Mouse (Mus musculus) adrenal gland, adult 2 months (tissue): ENCODE measurements around the gene Arel1. TPM values are rescaled to one million over a fixed set of nuclear protein-coding genes. Genes with fewer than 3 reads are reported as not detected.

Experiments
- DNase-seq: peaks from one replicate; pipeline ENCODE4 v3.0.0; 2021
- long read RNA-seq: library from polyadenylated mRNA; stranded (forward); transcript quantifications from one replicate; pipeline ENCODE4 v2.0.0, GENCODE M21; 2021
- polyA plus RNA-seq: library from polyadenylated mRNA; depleted of rRNA; stranded (reverse); fragments of >200 nt; gene quantifications from 2 replicates; pipeline ENCODE4 v1.2.3, GENCODE M21; 2012; rRNA removed
- total RNA-seq, 2 experiments: library from RNA; stranded (reverse); gene quantifications; 2 replicates each; pipeline ENCODE4 v1.2.3; 2021

Arel1 gene
- 10 to 100 TPM; 29.6 to 33.5 TPM for total RNA-seq
- polyA plus RNA-seq = 19.1 and 20.2 TPM in 2 replicates
- long read RNA-seq, partial matches to known transcripts = 4 of 8 reads
- long read RNA-seq, other reads (novel, unspliced or antisense) = 4 of 8 reads

DNA sequence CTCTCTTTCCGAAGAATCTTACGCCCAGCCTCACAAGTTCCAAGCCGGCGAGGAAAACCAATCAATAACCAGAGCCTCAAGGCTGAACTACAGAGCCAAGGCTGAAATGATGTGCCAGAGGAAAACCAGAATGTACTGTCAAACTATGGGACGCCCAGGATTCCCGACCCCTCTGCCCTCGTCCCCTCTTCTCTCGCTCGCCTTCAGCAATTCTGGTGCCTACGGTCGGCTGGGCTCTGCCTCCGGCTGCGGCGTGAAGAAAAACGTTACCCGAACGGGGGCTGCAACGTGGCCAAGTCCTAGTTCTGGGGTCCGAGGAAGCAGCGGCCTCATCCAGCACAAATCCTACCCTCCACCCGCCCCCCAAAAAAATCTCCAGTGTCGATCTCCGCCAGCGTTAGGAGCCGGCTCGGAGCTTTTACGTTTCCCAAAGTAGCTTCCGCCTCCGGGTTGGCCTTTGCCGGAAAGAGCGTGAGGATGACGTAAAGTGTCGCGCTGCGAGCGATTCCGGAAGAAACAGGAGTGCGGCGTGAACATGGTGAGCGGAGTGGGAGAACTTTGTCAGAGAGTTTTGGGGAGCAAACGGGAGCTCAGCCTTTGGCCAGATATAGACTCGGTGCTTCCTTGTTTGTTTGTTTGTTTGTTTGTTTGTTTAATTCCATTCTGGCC lies at the start of gene Arel1, which contains the start of gene Fcf1:
Gene Arel1, minus strand, starts transcription at position 473 of the 669 bp plus-strand sequence.
Gene Fcf1, plus strand, starts transcription at position 470 of the 669 bp plus-strand sequence.
- peak; percentile 91 for DNase-seq

DNA sequence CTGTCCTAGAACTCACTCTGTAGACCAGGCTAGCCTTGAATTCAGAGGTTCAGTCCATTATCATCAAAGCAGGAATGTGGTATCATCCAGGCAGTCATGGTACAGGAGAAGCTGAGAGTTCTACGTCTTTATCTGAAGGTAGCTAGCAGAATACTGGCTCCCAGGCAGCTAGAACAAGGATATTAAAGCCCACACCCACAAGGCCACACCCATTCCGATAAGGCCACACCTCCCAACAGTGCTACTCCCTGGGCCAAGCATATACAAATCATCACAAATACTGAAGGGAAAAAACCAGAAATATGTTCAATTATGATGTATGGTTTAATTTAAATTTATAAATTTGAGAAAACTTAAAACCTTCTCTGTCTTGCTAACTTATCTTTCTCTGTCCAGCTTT lies 41.5 kb upstream of the Arel1 start:
- DNase-seq = no peak

DNA sequence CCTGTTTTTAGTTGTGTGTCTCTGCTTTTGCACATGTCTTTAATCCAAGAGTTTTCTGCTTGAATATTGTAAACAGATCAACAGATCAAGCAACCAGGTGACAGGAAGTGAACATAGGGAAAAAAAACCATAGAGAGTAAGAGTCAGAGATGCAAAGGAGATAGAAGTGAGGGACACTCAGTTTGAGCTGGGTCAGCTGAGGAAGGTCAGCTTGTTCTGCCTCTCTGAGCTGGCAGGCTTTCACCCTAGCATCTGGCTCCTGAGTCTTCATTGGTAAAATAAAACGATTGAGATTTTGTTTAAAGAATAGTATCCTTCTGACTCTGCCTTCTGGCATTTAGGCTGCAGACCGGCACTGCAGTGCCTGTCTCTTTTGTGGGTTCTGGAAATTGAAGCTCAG lies 39.8 kb upstream of the Arel1 start:
- DNase-seq = peak; percentile 27

DNA sequence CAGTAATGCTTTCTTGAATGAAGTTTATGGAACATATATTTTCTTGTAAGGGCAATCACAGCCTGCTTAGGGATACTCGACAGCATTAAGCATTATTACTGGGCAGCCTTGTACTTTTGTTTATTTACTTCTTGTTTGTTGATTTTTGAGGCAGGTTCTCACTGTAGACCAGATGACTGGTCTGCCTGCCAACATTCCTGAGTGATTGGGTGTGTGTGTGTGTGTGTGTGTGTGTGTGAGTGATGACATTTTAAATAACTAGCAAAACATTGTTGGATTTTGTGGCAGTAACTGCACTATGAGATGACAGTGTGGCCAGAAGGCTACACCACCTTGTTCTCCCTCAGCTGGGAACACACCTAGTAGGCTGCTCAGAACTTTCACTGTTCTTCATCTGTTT lies 39.1 kb upstream of the Arel1 start:
- DNase-seq = peak; percentile 17

DNA sequence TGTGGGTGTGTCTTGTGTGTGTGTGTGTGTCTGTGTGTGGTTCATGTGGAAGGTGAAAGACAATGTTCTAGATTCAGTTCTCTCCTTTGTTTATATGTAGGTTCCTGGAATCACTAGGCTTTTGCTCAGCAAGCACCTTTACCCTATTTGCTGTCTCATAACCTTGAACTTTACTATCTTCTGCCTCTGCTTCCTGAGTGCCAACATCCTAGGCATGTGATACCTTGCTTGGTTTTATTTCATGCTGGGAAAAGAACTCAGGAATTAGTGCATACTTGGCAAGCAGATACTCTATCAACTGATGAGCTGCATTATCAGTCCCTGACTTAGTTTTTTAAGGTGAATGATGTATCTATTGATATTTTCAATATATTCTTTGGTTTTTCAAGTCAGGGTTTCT lies 36.3 kb upstream of the Arel1 start:
- DNase-seq = no peak

DNA sequence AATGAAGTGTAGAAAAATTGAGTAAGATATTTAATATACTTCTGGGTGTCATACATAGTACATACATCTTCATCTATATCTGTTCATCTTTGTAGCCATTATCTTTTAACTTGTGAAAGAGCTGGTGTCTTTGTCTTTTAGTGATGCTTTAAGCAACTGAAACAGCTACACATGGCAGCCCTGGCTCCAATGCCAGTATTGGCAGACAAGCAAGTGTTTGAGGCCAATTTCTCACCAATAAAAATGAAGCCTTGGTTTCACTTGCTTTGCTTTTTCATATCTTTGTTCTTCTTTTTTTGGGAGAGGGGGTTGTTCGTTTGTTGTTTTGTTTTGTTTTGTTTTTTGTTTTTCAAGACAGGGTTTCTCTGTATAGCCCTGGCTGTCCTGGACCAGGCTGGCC lies 35.5 kb upstream of the Arel1 start:
- no peak for DNase-seq

DNA sequence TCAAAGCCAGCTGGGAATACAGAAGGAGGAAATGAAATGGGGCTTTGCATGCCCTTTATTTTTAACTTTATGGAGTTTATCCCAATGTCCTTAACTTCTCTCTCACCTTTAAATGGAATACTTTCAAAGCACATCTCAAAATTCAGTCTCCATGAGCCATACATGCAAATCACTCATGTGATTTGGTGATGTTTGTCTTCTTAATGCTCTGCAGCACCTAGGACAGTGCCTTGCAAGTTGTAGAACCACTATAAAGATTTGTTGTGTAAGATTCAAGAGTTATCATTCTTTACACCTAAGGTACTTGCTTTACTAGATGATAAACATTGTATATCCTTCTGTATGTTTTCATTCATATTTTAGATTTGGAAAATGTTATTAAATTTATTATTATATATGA lies 28.4 kb upstream of the Arel1 start:
- no peak for DNase-seq

DNA sequence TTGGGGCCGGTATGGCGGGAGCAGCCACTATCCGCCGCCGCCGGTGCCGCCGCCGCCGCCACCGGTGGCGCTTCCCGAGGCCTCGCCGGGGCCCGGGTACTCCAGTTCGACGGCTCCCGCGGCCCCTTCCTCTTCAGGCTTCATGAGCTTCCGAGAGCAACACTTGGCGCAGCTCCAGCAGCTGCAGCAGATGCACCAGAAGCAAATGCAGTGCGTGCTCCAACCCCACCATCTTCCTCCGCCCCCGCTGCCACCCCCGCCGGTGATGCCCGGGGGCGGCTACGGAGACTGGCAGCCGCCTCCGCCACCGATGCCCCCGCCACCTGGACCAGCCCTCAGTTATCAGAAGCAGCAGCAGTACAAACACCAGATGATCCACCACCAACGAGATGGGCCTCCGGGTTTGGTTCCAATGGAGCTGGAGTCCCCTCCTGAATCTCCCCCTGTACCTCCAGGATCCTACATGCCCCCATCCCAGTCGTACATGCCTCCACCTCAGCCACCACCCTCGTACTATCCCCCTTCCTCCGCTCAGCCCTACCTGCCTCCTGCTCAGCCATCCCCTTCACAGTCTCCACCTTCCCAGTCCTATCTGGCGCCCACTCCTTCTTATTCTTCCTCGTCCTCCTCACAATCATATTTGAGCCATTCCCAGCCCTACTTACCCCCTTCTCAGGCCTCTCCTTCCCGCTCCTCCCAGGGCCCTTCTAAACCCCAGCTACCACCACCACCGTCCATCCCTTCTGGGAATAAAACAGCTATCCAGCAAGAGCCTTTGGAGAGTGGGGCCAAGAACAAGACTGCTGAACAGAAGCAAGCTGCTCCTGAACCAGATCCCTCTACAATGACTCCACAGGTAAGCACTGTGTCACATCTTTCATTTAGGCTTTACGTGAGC lies 26.1 kb upstream of the Arel1 start:
- DNase-seq = no peak

DNA sequence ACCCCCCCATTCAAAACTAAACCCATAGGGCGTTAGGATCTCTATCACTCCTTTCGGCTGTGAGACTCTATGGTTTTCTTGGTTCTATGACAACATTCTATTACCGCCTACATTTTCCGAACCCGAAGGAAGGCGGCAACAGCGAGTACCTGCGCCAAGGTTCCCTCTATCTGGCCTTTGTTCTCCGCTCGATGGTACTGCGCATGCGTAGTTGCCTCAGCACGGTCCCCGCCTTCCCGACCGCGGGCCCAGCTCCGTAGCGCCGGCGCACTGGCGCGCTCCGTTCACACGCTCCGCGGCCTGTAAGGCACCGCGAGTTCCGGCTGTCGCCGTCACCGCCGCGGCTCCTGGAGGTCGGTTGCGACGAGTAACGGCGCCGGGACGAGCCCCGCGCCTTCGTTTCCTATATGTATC lies 25.4 kb upstream of the Arel1 start, which contains the start of gene Ylpm1:
Gene Ylpm1, plus strand, starts transcription at position 239 of the 414 bp plus-strand sequence.
- DNase-seq = peak; percentile 97

DNA sequence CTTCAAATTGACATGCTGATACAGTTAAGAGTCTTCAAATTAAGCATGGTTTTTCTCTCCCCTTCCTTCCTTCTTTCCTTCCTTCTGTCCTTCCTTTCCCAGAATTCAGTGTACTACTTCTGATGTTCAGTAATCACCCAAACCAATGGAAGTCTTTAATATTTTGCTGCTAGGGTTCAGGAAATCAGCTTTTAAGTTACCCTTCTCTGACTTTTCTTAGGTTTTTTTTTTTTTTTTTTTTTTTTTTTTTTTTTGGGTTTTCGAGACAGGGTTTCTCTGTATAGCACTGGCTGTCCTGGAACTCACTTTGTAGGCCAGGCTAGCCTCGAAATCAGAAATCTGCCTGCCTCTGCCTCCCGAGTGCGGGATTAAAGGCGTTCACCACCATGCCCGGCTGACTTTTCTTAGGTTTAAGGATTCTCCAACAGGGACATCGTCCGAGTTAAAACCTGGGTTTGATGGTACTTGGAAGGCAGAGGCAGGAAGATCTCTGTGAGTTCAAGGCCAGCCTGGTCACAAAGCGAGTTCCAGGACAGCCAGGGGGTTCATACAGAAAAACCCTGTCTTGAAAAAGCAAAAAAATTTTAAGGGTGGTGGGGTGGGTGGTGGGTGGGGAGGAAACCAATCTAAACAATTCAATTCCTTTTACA lies 24.5 kb upstream of the Arel1 start:
- no peak for DNase-seq

DNA sequence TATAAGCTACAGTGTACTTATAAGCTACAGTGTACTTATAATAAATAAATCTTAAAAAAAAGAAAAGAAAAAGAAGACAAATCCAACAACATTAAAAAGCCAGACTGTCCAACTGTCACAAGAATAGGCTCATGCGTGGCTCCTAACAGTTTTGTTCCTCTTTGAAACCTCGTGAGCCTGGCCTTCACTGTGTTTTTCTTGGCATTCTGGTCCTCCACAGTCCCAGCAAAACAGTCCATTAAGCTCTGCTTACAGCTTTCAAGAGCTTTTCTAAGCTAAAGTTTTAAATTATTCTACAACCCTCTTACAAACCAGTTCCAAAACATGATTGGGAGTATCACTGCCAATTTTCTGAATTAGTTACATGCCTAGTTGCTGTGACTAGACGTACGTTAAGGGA lies 18.8 kb upstream of the Arel1 start:
- DNase-seq = peak; percentile 53

DNA sequence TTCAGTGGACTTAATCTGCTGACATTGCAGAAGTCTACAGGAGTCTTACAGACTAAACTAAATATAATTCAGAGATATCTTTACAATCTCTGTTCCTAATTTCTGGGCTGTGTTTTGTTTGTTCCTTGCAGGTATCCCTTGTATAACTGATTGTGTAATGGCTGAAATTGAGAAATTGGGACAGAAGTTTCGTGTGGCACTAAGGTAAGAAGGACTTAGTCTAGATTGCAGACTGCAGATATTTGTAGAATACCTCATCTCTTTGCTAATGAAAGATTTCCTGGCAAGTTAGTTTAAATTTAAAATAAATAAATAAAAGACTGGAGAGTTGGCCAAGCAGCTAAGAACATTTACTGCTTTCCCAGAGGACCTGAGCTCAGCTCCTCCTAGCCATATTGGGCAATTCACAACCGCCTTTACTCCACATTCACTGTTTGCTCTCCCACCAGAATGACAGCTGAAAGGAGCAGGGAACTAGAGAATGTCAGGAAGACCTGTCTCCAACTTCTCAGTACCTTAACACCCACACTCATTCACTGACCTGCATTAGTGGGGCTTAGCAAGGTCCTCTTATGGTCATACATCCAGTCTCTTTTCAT lies 8.7 kb upstream of the Arel1 start:
- DNase-seq = no peak

DNA sequence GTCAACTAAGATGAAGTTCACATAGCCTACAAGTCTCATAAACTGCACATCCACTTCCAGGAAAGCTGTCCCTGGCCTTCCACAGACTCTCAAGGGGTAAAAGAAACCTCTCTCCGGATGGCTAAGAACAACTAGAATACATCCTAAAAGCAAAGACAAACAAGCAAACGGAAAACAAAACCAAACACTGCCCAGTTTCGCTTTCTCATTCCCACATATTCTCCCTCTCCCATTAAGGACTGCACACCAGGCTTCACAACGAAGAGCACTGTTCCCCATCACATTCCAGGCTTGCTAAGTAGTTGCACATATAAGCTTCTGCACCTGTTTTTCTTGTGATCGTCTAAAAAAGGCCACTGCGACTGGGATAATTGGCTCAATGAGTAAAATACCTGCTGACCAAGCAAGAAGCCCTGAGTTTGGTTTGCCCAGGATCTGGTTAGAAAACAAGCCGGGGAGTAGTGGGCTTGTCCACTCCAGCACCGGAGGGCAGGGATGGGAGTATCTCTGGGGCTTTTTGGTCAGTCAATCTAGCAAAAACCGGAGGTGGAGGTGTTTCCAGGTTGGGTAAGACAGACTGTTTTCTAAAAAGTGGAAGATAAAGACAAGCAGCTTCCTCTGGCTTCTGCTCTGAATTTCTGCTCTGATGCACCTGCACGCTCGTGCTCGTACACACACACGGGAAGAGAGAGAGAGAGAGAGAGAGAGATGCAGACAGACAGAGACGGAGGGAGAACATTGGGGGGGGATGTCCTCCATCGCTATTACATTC lies 858 bp downstream of the Arel1 start:
- DNase-seq = no peak

DNA sequence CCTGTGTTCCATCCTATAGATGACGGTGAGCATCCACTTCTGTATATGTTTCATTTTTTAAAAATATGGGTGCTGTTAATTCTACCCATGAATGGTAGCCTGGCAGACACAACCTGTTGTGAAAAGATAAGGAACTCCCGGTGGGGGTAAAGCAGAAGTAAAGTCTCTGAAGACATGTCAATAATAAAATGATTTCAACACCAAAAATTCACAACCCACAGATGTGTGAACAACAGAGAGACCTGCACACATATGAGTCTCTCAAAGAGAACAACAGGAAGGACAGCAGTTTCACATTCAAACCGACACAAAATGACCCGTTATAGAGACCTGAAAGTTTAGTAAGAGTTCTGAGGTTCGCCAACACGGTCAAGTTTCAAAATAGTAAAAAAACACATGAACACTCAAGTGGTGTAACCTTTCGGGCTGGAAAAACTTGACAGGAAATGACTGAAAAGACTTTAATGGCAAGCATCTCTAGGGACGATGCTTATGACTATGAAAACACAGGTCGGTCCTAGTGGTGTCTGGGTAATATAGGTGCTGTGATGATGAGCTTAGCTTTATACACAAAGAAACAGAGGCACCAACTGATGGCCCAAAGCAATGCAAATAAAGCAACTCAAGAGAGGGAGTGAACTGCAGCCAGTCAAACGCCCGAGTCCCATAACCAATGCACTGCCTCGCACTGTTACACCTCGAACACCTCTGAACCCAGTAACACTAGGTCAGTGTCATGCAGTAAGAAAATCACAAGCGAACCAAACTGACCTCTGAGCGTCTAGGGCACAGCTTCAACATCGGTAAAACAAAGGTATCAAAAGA lies 1.7 kb downstream of the Arel1 start:
- no peak for DNase-seq

DNA sequence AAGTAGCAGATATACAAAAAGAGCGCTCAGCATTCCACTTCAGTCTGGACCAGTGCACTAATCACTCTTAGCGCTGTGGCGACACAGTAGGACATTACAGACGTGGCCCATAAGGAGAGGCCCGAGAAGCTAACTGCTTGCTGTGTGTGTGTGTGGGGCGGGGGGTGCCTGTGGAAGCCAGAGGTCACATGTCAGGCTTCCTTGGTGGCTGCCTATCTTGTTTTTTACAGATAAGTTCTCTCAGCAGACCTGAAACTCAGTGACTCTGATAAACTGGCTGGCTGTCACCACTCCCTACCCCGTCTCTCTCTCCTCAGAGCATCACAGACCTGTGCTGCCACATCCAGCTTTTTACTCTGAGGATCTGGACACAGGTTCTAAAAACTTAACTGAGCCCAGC lies 8.1 kb downstream of the Arel1 start:
- DNase-seq = no peak

DNA sequence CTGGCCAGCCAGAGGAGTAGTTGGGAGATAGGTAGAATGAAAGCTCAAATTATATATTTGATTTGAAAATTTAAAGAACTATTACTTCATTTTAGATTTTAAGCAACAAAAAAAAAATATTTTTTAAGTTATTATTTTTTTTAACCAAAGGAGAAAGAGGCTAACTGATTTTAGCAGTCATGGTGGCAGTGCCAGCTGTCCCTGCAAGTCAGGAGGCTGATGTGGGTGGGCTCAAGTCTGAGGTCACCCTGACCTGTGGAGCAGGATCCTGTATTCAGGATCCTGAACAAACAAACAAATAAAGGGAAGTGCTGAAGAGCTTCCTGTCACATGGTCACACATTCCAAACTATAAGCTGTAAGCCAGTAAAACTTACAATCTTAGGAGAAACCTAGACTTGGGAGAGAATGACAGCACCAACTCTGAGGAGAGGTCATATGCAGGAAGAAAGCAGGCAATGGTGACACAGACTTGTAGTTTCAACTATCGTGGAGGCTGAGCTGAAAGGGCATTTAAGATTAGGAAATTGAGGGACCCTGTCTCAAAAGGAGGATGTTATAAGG lies 11.8 kb downstream of the Arel1 start:
- no peak for DNase-seq

DNA sequence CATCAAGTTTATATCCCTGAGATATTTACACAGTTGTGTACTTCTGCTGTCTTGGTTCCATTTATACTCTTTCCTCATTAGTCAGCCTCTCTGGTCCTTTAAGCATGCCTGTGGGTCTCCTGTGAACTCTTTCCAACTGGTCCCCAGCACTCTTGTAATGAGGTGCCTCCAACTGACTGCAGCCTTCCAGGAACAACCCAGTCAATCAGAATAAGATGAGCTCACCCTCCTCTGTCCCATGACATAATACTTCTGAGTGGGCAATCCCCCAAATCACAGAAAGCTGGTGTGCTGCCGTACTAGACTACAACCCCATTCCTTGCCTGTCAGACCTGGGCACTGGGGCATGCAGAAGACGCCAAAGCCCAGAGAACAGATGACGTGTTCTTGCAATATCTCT lies 14.4 kb downstream of the Arel1 start:
- no peak for DNase-seq

DNA sequence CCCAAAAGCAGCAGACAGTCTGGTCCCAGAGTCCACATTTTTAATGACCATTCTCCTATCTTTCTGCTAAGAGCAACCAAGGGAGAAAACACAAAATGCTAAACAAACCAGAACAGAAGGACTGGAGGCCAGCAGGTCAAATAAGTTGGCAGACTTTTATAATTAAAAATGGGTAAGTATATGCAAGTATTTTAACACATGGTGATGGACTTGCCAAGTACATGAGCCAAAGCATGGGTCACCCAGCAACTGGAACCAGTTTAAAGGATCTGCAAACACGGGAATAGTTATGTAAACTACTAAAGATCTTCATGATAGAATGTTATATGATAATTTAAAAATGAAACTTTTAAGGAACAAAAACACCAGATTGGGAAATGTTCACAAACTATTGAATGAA lies 18.3 kb downstream of the Arel1 start:
- DNase-seq = no peak

DNA sequence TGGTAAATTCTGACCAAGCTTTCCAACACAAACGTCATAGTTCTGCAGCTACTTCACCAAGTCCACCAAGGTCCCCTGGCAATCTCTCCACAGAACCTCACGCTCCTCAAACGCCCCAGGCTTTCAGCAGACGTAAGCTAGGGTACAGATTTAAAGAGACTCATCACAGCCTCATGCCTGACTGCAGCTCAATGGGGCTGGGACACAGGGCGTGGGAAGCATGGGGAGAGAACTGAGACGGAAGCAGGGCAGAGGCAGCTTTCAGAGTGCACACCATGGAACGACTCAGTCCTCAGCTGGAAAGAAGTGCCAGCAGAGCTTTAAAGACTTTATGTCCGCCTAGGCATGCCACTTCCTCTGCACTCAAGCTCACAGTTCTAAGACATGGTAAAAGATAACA lies 19.2 kb downstream of the Arel1 start:
- DNase-seq = no peak

DNA sequence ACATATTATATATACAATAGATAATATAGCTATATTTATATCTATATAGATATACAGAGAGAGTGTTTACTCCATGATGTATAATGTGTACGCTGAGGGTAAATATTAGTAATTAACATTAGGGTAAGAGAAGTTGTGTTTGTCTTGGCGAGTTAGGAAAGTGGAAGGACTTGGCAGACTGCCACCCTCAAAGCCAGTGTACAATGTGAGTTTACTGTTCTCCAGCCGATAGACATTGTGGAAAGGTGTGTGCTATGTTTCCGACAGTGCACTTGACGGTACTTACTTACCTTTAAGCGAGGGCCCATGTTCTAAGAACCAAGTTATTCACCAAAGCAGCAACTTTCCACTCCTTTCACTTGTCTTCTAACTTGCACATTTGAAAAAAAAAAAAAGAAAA lies 19.9 kb downstream of the Arel1 start:
- DNase-seq = no peak
